Mouse (Mus musculus): ENCODE measurements around the gene Gm10717. TPM values are rescaled to one million over a fixed set of nuclear protein-coding genes. Genes with fewer than 3 reads are reported as not detected.
"Not testable (repeated sequence)": the region's sequence is repeated elsewhere in the genome, so short reads cannot be mapped to it uniquely, and the experiment has no call there.

Gene Gm10717
- total RNA-seq, 2 experiments from 2014 or later, result 1.2 to 2.0 TPM

- not testable (repeated sequence) for DNase-seq (ENCODE audit: low spot score in 2 of 2)
Measured at GRCm38 (mm10) chr9:3023985-3024648, 1.1 kb upstream of the Gm10717 start.

DNA sequence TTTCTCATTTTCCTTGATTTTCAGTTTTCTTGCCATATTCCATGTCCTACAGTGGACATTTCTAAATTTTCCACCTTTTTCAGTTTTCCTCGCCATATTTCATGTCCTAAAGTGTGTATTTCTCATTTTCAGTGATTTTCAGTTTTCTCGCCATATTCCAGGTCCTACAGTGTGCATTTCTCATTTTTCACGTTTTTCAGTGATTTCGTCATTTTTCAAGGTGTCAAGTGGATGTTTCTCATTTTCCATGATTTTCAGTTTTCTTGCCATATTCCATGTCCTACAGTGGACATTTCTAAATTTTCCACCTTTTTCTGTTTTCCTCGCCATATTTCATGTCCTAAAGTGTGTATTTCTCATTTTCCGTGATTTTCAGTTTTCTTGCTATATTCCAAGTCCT lies 436 bp downstream of the Gm10717 start:
- DNase-seq (ENCODE audit: low spot score in 2 of 2), result peak; percentile 62 to 86

DNA sequence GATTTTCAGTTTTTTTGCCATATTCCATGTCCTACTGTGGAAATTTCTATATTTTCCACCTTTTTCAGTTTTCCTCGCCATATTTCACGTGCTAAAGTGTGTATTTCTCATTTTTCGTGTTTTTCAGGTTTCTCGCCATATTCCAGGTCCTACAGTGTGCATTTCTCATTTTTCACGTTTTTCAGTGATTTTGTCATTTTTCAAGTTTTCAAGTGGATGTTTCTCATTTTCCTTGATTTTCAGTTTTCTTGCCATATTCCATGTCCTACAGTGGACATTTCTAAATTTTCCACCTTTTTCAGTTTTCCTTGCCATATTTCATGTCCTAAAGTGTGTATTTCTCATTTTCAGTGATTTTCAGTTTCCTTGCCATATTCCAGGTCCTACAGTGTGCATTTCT lies 919 bp downstream of the Gm10717 start:
- DNase-seq (ENCODE audit: low spot score in 2 of 2), result peak in 1 of 2 experiments; percentile 4

DNA sequence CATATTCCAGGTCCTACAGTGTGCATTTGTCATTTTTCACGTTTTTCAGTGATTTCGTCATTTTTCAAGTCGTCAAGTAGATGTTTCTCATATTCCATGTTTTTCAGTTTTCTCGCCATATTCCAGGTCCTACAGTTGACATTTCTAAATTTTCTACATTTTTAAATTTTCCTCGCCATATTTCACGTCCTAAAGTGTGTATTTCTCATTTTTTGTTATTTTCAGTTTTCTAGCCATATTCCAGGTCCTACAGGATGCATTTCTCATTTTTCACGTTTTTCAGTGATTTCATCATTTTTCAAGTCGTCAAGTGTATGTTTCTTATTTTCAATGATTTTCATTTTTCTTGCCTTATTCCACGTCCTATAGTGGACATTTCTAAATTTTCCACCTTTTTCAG lies 1.5 kb downstream of the Gm10717 start:
- peak in 1 of 2 experiments; percentile 11 for DNase-seq (ENCODE audit: low spot score in 2 of 2)

DNA sequence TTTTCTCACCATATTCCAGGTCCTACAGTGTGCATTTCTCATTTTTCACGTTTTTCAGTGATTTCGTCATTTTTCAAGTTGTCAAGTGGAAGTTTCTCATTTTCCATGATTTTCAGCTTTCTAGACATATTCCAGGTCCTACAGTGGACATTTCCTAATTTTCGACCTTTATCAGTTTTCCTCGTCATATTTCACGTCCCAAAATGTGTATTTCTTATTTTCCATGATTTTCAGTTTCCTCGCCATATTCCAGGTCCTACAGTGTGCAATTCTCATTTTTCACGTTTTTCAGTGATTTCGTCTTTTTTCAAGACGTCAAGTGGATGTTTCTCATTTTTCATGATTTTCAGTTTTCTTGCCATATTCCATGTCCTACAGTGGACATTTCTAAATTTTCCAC lies 2.0 kb downstream of the Gm10717 start:
- DNase-seq (ENCODE audit: low spot score in 2 of 2), result not testable (repeated sequence)

DNA sequence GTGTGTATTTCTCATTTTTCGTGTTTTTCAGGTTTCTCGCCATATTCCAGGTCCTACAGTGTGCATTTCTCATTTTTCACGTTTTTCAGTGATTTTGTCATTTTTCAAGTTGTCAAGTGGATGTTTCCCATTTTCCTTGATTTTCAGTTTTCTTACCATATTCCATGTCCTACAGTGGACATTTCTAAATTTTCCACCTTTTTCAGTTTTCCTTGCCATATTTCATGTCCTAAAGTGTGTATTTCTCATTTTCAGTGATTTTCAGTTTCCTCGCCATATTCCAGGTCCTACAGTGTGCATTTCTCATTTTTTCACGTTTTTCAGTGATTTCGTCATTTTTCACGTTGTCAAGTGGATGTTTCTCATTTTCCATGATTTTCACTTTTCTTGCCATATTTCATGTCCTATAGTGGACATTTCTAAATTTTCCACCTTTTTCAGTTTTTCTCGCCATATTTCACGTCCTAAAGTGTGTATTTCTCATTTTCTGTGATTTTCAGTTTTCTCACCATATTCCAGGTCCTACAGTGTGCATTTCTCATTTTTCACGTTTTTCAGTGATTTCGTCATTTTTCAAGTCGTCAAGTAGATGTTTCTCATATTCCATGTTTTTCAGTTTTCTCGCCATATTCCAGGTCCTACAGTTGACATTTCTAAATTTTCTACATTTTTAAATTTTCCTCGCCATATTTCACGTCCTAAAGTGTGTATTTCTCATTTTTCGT lies 4.2 kb downstream of the Gm10717 start:
- peak in 1 of 2 experiments; percentile 33 for DNase-seq (ENCODE audit: low spot score in 2 of 2)

DNA sequence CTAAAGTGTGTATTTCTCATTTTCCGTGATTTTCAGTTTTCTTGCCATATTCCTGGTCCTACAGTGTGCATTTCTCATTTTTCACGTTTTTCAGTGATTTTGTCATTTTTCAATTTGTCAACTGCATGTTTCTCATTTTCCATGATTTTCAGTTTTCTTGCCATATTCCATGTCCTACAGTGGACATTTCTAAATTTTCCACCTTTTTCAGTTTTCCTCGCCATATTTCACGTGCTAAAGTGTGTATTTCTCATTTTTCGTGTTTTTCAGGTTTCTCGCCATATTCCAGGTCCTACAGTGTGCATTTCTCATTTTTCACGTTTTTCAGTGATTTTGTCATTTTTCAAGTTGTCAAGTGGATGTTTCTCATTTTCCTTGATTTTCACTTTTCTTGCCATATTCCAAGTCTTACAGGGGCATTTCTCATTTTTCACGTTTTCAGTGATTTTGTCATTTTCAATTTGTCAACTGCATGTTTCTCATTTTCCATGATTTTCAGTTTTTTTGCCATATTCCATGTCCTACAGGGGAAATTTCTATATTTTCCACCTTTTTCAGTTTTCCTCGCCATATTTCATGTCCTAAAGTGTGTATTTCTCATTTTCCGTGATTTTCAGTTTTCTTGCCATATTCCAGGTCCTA lies 5.6 kb downstream of the Gm10717 start:
- not testable (repeated sequence) for DNase-seq (ENCODE audit: low spot score in 2 of 2)

GRCm38 (mm10) chr9:3034299-3034698 lies 9.1 kb downstream of the Gm10717 start, which contains the start of gene Gm17535:
Gene Gm17535, plus strand, starts transcription at chr9:3034599.
- not testable (repeated sequence) for DNase-seq (ENCODE audit: low spot score in 2 of 2)

DNA sequence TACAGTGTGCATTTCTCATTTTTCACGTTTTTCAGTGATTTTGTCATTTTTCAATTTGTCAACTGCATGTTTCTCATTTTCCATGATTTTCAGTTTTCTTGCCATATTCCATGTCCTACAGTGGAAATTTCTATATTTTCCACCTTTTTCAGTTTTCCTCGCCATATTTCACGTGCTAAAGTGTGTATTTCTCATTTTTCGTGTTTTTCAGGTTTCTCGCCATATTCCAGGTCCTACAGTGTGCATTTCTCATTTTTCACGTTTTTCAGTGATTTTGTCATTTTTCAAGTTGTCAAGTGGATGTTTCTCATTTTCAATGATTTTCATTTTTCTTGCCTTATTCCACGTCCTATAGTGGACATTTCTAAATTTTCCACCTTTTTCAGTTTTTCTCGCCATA lies 11.4 kb downstream of the Gm10717 start, which contains the start of gene Gm10715:
Gene Gm10715, plus strand, starts transcription at position 301 of the 400 bp plus-strand sequence.
- DNase-seq (ENCODE audit: low spot score in 2 of 2), result not testable (repeated sequence)

DNA sequence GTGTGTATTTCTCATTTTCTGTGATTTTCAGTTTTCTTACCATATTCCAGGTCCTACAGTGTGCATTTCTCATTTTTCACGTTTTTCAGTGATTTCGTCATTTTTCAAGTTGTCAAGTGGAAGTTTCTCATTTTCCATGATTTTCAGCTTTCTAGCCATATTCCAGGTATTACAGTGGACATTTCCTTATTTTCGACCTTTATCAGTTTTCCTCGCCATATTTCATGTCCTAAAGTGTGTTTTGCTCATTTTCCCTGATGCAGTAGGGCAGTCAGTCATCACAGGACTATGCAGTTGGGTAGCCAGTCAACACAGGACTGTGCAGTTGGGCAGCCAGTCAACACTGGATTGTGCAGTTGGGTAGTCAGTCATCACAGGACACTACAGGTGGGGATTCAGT lies 12.9 kb downstream of the Gm10717 start:
- not testable (repeated sequence) for DNase-seq (ENCODE audit: low spot score in 2 of 2)

Small RNA genes within 50 kb of the gene (microRNA-seq; reads per million reads assigned to microRNA genes)
- not detected for gene Mir101c

Other genes with a start within 250 kb of the Gm10717 start
- gene Gm10722, start 24.5 kb upstream of the Gm10717 start, total RNA-seq (2021), result not detected
- under 1 TPM in 1 of 2 experiments, not detected in 1; 0.48 TPM for gene Gm11168, start 22.1 kb upstream of the Gm10717 start, total RNA-seq (2021)
- gene Gm10721, start 12.3 kb upstream of the Gm10717 start, total RNA-seq (2021), result 1 to 10 TPM; 1.2 to 1.5 TPM
- not detected for gene Gm10720, start 9.8 kb upstream of the Gm10717 start, total RNA-seq (2021)
- 1 to 10 TPM; 1.7 to 2.3 TPM for gene Gm10719, start 8.0 kb upstream of the Gm10717 start, total RNA-seq (2021)
- gene Gm10718, start 1.9 kb upstream of the Gm10717 start, total RNA-seq (2021), result 1 to 10 TPM; 2.9 to 3.4 TPM
- not detected for gene Gm17535, start 9.2 kb downstream of the Gm10717 start, total RNA-seq (2021)
- not detected for gene Gm10715, start 11.5 kb downstream of the Gm10717 start, total RNA-seq (2021)